Mouse (Mus musculus): ENCODE results near the gene Hist1h2ah.

GRCm38 (mm10) chr13:22039951-22040463, 4.6 kb upstream of the Hist1h2ah start:
- TF ChIP-seq CTCF (IDR thresholded peaks at IDR 0.05; ENCODE audit: low read depth) (no peak), EP300 (IDR thresholded peaks at IDR 0.05; ENCODE audit: low read depth) (no peak)

Data from liver, embryonic 14.5 days (tissue).